Mouse (Mus musculus) cerebellum, adult (tissue): Measurements from ENCODE around the gene Zmym1.
A peak's percentile ranks its signal among the peaks of the same experiment; 100 is the strongest.
"Not testable (repeated sequence)": the region's sequence is repeated elsewhere in the genome, so short reads cannot be mapped to it uniquely, and the experiment has no call there.

Source experiments
- ATAC-seq: cut with Nextera tagmentation; 2 replicates; pipeline ENCODE4 v1.9.2; 2017; ENCODE audit warnings: mild to moderate bottlenecking, moderate library complexity, mixed read lengths; ENCODE audit not compliant: insufficient number of reproducible peaks, low FRiP score, low TSS enrichment

Gene Zmym1

DNA sequence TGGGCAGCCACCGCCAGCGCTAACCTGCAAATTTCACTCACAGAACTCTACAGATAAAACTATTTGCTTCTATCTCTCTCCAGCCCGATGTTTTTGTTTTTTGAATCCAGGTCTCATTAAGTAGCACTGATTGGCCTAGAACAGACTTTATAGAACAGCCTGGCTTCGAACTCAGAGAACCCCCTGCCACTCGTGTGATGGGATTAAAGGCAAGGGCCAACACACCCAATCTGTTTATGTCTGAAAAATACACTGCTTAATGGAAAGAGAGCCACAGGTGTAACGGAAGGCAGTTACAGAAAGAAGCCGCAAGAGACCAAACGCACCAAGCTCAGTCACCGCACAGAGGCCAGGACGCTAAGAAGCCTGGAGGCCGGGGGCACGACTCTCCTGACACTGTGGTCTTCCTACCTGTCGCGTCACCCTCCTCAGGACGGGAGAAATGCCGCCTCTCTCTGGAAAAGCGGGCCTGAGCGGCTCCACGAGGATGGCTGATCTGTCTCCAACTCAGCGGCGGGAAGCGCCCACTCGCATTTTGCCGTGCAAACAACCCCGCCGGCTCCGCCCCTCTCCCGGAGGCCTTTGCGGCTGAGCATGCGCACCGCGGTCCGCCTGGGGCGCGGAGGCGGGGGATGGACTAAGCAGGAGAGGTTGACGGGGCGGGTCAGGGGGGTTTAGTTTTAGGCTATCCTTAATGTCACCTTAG is at the start of gene Zmym1:
Zmym1 (minus strand) TSS at position 568 of the 706 bp plus-strand sequence.
- peak; percentile 86; the same call in 1 of the 2 replicates for ATAC-seq

- no peak for ATAC-seq
Observed at GRCm38 (mm10) chr4:127110570-127110969, 49.6 kb upstream of the Zmym1 start.

GRCm38 (mm10) chr4:127107566-127107965 is 46.6 kb upstream of the Zmym1 start:
- no peak for ATAC-seq

DNA sequence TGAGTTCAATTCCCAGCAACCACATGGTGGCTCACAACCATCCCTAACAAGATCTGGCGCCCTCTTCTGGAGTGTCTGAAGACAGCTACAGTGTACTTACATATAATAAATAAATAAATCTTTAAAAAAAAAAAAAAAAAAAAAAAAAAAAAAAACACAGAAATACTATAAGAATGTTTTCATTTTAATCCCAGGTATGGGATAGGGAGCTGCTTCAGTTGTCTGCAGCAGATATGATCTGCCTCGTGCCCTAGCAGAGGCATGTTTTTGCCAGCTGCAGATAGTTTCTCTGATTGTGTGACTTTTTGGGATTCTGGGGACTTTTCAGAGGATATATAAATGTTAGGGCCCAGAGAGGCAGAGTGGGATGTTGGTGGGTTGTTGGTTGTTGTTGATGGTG is 38.6 kb upstream of the Zmym1 start:
- ATAC-seq, result not testable (repeated sequence)

DNA sequence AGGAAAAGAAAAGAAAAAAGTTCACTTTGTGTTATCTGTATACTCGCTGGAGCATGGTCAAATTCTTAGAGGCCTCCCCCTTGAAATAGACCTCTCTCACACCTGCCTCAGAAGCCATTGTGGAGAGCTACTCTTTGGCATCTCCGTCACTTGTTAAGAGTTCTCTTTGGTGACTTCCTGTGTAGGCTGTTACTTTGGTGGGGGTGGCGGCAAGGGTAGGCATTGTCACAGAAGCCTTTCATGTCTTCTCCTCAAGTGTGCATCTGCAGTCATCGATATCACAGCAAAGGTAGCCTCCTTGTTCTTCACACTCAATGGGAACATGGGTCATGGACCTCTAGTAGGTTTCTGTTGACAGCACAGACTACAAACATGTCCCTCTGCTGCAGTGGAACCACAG is 34.1 kb upstream of the Zmym1 start:
- ATAC-seq, result no peak

DNA sequence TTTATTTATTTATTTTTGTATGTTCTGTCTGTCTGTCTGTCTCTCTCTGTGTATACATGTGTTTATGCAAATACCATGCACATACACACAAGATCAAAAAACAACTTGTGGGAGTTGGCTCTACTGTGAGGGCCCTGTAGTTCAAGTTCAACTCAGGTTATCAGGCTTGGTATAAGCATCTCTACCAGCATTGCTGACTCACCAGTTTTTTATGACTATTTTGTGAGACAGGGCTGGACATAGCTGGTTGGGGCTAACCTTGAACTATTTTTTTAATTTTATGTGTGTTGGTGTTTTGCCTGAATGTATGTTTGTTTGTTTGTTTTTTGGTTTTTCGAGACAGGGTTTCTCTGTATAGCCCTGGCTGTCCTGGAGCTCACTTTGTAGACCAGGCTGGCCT is 30.2 kb upstream of the Zmym1 start:
- ATAC-seq, result no peak

- no peak for ATAC-seq
Observed at GRCm38 (mm10) chr4:127085761-127086160, 24.8 kb upstream of the Zmym1 start.

DNA sequence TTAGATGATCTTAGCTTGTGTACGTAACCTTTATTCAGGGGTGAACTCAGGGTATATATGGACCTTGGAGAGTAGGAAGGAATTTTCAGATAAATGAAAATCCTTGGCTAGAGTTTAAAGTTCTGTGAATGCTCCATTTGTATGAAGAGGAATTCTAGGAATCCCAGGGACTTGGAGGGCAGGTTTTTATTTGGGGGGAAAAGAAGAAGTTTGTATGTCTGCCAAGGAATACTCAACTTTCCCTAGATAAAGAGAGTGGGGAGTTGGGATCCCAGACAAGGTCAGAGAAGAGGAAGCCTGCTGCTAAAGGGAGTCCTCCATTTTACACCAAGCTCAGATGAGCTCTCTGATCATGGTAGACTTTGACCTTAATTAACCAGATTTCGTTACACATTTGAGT is 22.2 kb upstream of the Zmym1 start:
- ATAC-seq, result no peak

DNA sequence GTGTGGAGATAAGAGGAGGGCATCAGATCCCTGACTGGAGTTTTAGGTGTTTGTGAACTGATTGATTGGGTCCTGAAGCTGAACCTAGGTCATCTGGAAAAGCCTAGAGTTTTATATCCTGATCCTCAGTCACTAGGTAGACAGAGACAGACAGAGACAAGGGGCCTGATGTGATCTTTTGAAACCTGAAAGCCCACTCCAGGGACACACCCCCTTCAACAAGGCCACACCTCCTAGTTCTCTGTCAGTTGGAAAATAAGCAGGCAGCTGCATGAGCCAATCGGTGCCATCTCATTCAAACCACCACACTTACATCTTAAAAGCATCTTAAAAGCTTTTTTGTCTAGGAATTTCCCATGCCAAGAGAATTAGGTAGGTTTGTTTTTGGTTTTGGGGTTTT is 19.9 kb upstream of the Zmym1 start:
- no peak for ATAC-seq

DNA sequence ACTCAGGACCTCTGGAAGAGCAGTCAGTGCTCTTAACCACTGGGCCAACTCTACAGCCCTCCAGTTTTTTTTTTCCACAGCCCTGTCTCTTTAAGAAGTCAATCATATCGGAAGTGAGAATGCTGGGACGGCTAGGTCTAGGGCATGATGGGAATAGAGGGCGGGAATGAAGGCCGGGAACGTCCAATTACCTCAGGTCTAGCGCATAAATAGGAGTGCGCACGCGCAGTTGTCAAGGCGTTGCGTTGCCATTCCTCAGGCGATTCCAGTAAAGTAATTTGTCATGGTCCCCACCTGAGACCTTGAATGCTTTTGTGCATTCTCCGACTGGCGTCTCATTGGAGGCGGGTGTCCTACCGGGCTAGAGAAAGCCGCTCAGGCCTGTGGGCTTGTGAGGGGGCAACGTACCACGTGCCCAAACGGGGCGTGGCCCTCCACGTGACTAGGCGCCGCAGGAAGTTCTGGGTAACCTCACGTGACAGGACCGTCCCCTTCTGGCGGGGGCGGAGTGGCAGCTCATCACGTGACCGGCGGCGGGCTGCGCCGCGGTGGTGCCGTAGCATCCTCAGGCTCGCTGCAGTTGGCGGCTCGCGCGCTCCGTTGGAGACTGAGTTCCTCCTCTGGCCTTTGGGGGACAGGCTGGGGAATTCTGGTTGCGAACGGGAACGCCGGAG is 16.1 kb upstream of the Zmym1 start, which contains the start of gene Zmym6:
Zmym6 (plus strand) TSS at position 509 of the 674 bp plus-strand sequence.
- peak; percentile 96 for ATAC-seq

- ATAC-seq, result no peak
Observed at GRCm38 (mm10) chr4:127074915-127075314, 14.0 kb upstream of the Zmym1 start.

DNA sequence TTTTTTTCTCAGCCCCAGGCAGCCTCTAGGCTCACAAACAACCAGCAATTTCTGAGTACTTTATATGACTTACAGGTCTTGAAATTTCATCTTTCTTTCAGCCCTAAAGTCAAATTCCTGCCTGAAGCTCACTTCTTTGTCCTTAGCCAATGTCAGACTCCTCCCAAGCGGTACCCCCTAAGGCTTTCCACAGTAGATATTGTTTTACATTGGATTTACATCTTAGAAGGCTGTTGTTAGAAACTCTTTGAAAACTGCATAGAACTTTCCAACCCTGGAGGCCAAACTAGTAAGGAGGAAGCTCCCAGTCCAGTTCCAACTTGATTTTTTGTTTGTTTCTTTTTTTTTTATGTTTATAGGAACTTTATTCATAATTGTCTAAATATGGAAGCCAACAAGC is 3.1 kb upstream of the Zmym1 start:
- no peak for ATAC-seq

DNA sequence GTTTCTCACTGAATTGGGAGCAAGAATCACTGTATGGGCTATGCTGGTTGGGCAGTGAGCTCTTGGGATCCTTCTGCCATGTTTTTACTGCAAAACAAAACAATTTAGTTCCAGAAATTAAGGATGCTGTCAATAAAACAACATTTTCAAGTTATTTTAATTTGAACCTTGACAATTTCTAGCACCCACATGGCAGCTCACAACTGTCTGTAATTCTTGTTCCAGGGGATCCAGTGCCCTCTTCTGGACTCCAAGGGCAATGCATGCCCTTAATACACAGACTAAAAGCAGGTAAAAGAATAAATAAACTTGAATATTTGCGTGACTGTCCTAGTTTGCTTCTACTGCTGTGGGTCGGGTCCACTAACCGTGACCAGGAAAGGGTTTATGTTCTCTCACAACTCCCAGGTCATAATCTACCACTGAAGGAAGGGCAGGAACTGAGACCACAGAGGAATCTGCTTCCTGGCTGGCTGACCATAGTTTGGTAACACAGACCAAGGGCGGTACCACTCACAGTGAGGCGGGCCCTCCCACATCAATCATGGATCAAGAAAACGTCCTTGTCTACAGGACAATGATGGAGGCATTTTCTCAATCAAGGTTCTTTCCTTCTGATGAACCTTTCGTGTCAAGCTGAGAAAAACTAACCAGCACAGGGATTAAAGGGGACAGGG is 6.3 kb downstream of the Zmym1 start:
- no peak for ATAC-seq

DNA sequence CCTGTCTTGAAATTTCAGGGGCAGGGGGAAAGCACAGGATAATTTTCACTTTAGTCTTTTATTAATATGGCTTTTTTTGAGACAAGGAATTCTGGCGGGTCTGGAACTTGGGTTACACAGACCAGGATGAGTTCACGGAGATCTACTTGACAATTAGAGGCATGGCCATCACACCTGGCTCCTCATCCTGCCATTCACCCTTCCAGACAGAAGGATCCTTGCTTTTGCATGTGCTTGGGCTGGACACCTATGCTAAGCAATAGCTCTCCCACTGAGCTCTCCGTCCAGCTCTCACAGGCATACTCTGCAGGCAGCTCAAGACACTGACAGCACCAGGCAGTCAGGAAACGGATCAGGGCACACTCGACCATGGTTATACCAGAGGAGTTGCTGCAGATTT is 7.9 kb downstream of the Zmym1 start:
- ATAC-seq, result no peak

DNA sequence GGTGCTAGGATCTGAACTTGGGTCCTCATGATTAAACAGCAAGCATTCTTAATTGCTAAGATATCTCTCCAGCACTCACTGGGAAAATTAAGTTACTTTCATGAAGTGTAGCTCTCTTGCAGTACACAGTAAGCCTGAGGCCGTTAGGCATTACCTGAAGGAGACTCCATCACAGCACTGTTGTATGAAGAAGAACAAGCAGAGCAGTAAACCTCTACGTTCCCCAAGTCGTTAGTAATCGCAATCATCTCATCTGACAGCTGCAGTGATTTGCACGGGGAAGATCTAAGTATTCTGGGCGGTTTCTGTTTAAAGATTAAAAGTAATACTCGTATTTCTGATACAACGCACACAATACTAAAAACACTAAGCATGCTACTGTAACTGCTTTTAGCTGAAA is 9.8 kb downstream of the Zmym1 start:
- ATAC-seq, result no peak

- ATAC-seq, result no peak
Observed at GRCm38 (mm10) chr4:127043540-127043939, 17.4 kb downstream of the Zmym1 start.

- ATAC-seq, result no peak
Observed at GRCm38 (mm10) chr4:127039871-127040483, 21.0 kb downstream of the Zmym1 start.

DNA sequence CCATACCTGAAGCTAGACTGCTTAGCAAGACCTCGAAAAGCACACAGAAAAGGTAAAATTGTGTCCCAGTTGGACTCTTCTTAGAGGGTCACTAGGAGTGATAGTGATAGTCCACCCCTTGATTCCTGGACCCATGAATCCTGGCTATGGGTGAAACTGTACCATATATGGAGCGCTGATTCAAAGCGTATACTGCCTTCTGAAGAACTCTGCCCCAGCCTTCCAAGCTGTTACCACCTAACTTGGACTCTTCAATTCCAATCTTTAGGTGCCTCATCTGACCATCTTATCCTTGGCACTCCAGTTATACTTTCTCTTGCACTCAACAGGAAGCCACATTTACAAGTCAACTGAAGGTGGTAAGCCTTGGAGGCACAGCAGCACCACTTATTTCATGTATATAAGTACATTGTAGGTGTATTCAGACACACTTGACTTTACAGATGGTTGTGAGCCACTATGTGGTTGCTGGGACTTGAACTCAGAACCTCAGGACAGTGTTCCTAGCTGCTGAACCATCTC is 22.1 kb downstream of the Zmym1 start:
- no peak for ATAC-seq

DNA sequence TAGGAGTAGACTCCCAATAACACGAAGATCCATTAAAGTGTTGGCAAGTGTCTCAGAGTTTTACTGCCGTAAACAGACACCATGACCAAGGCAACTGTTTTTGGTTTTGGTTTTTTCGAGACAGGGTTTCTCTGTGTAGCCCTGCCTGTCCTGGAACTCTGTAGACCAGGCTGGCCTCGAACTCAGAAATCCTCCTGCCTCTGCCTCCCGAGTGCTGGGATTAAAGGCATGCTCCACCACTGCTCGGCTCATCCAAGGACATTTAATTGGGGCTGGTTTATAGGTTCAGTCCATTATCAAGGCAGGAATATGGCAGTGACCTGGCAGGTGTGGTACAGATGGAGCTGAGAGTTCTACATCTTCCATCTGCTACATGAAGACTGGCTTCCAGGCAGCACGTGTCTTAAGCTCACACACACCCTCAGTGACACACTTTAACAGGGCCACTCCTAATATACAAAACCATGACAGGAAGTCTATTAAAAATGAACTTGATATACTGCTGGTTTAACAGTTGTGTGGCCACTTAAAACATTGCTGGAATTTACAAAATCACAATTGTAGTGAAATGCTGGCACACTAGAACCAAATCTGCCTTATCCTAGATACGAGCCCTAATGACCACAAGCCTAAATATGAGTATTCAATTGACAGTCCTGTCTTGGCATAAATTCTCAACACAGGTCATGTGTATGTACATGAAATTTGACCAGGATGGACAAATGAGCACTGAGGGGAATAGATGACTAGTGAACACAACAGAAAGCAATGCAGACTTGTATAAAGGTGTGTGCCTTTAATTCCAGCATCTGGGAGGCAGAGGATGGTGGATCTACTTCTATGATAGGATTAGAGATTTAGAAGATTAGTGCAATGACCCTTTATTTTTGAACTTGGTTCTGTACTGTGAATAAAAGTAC is 22.8 kb downstream of the Zmym1 start:
- ATAC-seq, result no peak

- ATAC-seq, result no peak
Observed at GRCm38 (mm10) chr4:127037158-127037557, 23.8 kb downstream of the Zmym1 start.
